Mouse (Mus musculus) small intestine, adult 2 months (tissue): ENCODE results near the gene Lypd5. TPM values are rescaled to one million over a fixed set of nuclear protein-coding genes. Genes with fewer than 3 reads are reported as not detected.
"Not testable (repeated sequence)": the region's sequence is repeated elsewhere in the genome, so short reads cannot be mapped to it uniquely, and the experiment has no call there.

ENCODE experiments used
- H3K27ac ChIP-seq: fragments of 200-500 bp; 2 replicates; pipeline ENCODE4 v1.5.1; 2012; ENCODE audit warnings: low read depth, low read length, control low read depth, inconsistent platforms; ENCODE audit not compliant: insufficient read depth
- H3K27me3 ChIP-seq: fragments of 200-500 bp; 2 replicates; pipeline ENCODE4 v1.6.1; 2012; ENCODE audit warnings: mild to moderate bottlenecking, moderate library complexity, low read length, inconsistent platforms; ENCODE audit not compliant: control insufficient read depth, insufficient read depth
- H3K36me3 ChIP-seq: fragments of 200-500 bp; 2 replicates; pipeline ENCODE4 v1.6.1; 2012; ENCODE audit warnings: mild to moderate bottlenecking, low read length, control low read depth, inconsistent platforms; ENCODE audit not compliant: control insufficient read depth, insufficient read depth
- H3K4me1 ChIP-seq: fragments of 200-500 bp; 2 replicates; pipeline ENCODE4 v1.6.1; 2012; ENCODE audit warnings: low read length, inconsistent platforms, mixed read lengths; ENCODE audit not compliant: control insufficient read depth, insufficient read depth, insufficient read length
- H3K4me3 ChIP-seq: fragments of 200-500 bp; 2 replicates; pipeline ENCODE4 v1.5.1; 2012; ENCODE audit warnings: low read depth, mild to moderate bottlenecking, control low read depth, inconsistent platforms, low read length, moderate library complexity
- CTCF ChIP-seq: fragments of 200-500 bp; IDR thresholded peaks from 2 replicates; pipeline ENCODE4 v1.5.1; 2012; ENCODE audit warnings: low read depth, mild to moderate bottlenecking, control low read depth, inconsistent platforms, low read length, moderate library complexity, mixed read lengths; ENCODE audit not compliant: insufficient replicate concordance, insufficient read length; ENCODE audit errors: extremely low read depth
- POLR2A ChIP-seq: fragments of 200-500 bp; IDR thresholded peaks from 2 replicates; pipeline ENCODE4 v1.6.1; 2012; ENCODE audit warnings: low read depth, mild to moderate bottlenecking, control low read depth, inconsistent platforms, low read length, moderate library complexity
- WGBS: fragments of 180-500 bp; shearing (Covaris S2); methylation state at CpG from one replicate; pipeline ENCODE4 v1.1.7; 2018; 5-methylcytosine and 5-hydroxymethylcytosine counted together
- polyA plus RNA-seq: library from polyadenylated mRNA; depleted of rRNA; stranded (reverse); fragments of >200 nt; gene quantifications from 2 replicates; pipeline ENCODE4 v1.2.3, GENCODE M21; 2012; rRNA removed

Lypd5 gene
- polyA plus RNA-seq, 1 experiment: 0.06 TPM

DNA sequence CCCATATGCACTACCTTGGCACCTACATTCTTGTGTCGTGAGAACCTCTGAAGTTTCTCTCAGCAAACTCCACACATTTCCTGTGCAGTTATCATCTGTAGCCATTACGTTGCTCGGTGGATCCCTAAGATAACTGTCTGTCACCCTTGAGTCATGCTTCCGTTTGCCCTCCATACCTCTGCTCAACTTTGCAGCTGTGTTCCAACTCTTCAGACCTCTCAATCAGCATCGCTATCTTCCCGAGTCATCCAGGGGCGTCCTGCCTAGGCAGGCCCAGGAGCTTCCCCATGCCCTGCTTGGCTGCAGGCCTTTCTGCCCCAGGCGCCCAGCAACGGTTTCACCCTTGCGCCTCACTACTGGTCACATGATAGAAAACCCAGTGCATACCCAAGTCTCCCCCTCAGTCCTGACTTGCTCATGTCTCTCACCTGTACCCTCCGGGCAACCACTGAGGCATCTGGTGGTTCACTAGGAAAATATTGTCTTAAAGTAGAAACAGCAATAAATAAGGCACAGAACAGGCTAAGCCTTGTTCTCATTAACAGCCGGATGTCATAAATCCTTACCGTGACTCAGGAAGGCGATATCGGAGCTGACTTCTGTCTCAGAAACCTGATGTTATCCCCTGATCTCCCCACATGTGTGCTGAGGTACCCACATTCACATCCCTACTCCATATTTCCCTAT is 45.6 kb downstream of the Lypd5 start:
- TF ChIP-seq CTCF (no peak), POLR2A (no peak)
- H3K36me3 ChIP-seq: no peaks in the 10 kb centered on the region
- H3K4me3 ChIP-seq: no peak overlapping the region
- H3K4me1 ChIP-seq: peaks cover 7% of the 10 kb centered on the region
- WGBS: 25% methylated on average over 15 of the region's 15 CpGs
- no peaks in the 10 kb centered on the region for H3K27me3 ChIP-seq
- H3K27ac ChIP-seq: no peak overlapping the region

DNA sequence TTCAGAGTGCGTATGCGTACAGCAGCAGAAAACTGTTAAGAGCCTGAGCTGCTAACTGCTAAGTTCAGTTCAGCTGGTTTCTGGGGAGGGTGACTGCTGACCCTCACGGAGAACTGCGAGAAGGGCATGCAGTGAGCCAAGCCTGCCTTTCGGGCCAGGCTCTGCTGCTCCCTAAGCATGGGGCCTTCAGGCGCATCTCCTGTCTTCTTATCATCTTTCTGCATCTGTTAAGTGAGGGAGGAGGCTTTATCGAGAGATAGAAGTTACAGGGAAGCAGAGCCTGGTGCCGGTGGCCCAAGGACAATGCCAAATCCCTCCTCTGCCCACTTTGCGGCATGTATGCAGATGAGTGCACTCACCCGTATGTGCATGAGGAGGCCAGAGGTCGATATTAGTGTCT is 47.8 kb downstream of the Lypd5 start:
- TF ChIP-seq POLR2A: no peak
- no peak for TF ChIP-seq CTCF
- Histone ChIP-seq H3K27ac (no peak overlapping the region), H3K4me3 (no peak overlapping the region), H3K4me1 (peaks cover 9% of the 10 kb centered on the region), H3K36me3 (no peaks in the 10 kb centered on the region), H3K27me3 (no peaks in the 10 kb centered on the region)
- WGBS: 70% methylated on average over 11 of the region's 11 CpGs

DNA sequence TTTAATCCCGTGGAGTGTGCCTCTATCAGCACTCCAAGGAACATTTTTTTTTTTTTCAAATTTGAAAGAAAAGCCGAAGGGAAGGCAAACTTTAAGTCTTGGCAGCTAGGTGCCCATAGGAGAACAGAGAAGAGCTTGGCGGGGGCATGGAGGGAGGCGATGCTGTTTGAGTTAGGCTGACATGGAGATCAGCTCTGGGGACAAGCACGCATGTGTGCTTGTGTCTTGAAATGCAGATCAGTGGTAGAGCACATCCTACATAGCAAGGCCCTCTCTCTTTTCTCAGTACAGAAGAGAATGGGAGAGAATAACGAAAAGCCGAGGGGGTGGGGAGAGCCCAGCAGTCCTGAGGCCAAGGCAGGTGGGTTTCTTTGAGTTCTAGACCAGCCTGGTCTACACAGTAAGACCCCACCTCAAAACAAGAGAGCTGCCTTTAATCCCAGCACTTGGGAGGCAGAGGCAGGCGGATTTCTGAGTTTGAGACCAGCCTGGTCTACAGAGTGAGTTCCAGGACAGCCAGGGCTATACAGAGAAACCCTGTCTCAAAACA is 49.4 kb downstream of the Lypd5 start:
- H3K27ac ChIP-seq: no peak overlapping the region
- H3K4me3 ChIP-seq: no peak overlapping the region
- TF ChIP-seq CTCF: no peak
- no peak for TF ChIP-seq POLR2A
- no peaks in the 10 kb centered on the region for H3K36me3 ChIP-seq
- H3K4me1 ChIP-seq: peaks cover 9% of the 10 kb centered on the region
- no peaks in the 10 kb centered on the region for H3K27me3 ChIP-seq
- 94% methylated on average over 8 of the region's 8 CpGs for WGBS

DNA sequence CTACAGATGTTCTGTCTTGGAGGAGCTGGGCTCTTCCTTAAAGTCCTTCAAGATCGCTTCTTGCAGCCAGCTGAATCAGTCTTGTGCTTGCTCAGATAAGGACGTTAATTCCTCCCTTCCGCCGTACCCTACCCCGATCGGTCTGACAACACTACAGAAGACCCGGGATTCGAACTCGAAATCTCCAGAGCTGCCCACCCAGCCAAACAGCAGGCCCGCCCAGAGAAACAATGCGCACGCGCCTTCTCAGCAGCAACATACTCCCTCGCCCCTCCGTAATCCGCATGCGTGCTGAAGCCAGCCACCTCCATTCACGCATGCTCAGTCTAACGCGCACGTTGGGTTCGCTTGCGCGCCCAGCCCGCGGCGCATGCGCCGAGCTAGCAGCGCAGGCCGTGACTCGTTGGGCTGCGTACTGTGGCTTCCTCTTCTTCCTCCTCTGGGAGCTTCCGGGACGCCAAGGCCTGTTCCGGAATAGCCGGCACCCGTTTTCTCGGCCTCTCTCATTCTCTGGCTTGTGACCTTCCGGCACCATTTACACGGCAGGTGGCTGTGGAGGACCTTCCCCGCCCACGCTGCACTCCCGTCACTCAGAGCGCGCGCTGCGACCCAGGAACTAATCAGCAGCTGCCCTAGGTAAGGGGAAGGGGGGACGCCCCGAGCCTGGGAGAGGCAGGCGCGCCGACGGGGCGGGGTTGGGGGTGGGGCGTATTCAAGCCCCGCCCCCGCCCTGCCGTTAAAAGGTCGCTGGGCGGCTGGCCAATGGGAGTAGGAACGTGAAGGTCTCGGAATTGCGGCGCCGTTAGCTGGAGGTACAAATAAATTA is 50.5 kb downstream of the Lypd5 start, which contains the start of gene Smg9:
Gene Smg9 (plus strand): TSS at position 364 of the 826 bp plus-strand sequence.
- peak; percentile 48; the same call in 1 of the 2 replicates for TF ChIP-seq POLR2A
- no peak for TF ChIP-seq CTCF
- Histone ChIP-seq H3K4me3 (peak within 1 kb of the TSS; percentile 70), H3K27me3 (no peaks in the 10 kb centered on the region), H3K36me3 (peaks cover 2% of the 10 kb centered on the region; the same call in 1 of the 2 replicates), H3K27ac (peak within 1 kb of the TSS; percentile 97), H3K4me1 (peaks cover 8% of the 10 kb centered on the region)
- 1% methylated on average over 66 of the region's 66 CpGs for WGBS

DNA sequence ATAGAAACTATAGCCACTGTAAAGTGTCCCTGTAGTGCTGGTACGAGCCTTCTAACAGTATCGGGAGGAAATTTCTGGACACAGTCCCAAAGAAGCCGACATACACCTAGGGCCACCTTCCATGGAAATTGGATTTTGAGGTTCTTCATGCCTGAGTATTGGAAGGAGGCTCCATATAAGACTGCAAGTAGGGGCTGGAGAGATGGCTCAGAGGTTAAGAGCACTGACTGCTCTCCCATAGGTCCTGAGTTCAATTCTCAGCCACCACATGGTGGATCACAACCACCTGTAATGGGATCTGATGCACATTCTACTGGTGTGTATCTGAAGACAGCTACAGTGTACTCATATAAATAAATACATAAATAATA is 51.1 kb downstream of the Lypd5 start:
- Histone ChIP-seq H3K27me3 (no peaks in the 10 kb centered on the region), H3K4me3 (peak overlapping the region; percentile 70), H3K4me1 (peaks cover 5% of the 10 kb centered on the region; the same call in 1 of the 2 replicates), H3K36me3 (peaks cover 5% of the 10 kb centered on the region; the same call in 1 of the 2 replicates), H3K27ac (peak overlapping the region; percentile 30; the same call in 1 of the 2 replicates)
- no peak for TF ChIP-seq POLR2A
- no peak for TF ChIP-seq CTCF
- 4% methylated on average over 3 of the region's 3 CpGs for WGBS

DNA sequence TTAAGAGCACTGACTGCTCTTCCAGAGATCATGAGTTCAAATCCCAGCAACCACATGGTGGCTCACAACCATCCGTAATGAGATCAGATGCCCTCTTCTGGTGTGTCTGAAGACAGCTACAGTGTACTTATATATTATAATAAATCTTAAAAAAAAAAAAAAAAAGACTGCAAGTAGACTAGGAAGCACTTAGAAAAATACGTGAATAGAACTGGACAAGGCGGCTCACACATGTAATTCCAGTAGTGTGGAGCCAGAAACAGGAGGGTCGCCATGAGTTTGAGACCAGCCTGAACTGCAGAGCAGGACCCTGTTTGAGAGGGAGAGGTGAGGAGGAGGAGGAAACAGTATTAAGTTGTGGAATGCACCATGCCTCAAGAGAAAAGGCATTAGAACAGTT is 51.5 kb downstream of the Lypd5 start:
- not testable (repeated sequence) for H3K27ac ChIP-seq, H3K4me3 ChIP-seq, H3K4me1 ChIP-seq, H3K36me3 ChIP-seq, H3K27me3 ChIP-seq
- WGBS: 82% methylated on average over 4 of the region's 4 CpGs

DNA sequence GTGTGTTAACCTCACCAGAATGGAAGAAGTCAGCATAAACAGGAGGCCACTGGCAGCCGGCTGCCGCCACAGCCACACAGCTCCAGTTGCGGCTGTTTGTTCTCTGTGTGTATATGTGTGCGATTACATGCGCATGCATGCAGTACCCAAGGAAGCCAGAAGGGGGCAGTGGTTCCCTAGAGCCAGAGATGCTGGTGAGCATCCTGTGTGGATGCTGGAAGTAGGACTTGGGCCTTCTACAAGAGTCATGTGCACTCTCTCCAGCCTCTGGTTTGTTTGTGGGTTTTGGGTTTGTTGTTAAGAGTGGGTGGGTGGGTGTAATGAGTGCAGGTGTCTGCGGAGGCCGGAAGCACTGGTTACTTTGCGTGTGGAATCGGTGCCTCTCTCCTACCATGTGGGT is 53.9 kb downstream of the Lypd5 start:
- H3K4me3 ChIP-seq: no peak overlapping the region
- H3K4me1 ChIP-seq: peaks cover 8% of the 10 kb centered on the region; the same call in 1 of the 2 replicates
- no peak overlapping the region for H3K27ac ChIP-seq
- WGBS: 98% methylated on average over 9 of the region's 9 CpGs
- TF ChIP-seq CTCF (peak; percentile 47; the same call in 1 of the 2 replicates), POLR2A (no peak)
- peaks cover 18% of the 10 kb centered on the region for H3K36me3 ChIP-seq
- no peaks in the 10 kb centered on the region for H3K27me3 ChIP-seq

Other genes with a start within 250 kb of the Lypd5 start
- gene Zfp112, start 236.9 kb upstream of the Lypd5 start, polyA plus RNA-seq: 0.36 and 0.60 TPM in 2 replicates
- 3.2 and 3.3 TPM in 2 replicates for gene Zfp235, start 215.0 kb upstream of the Lypd5 start, polyA plus RNA-seq
- gene Zfp114, start 174.1 kb upstream of the Lypd5 start, polyA plus RNA-seq: 0.03 and 0.08 TPM in 2 replicates
- gene Zfp111, start 137.8 kb upstream of the Lypd5 start, polyA plus RNA-seq: 0.28 and 0.70 TPM in 2 replicates
- 0.33 and 0.56 TPM in 2 replicates for gene Zfp109, start 111.6 kb upstream of the Lypd5 start, polyA plus RNA-seq
- gene Zfp108, start 94.4 kb upstream of the Lypd5 start, polyA plus RNA-seq: 0.13 and 0.18 TPM in 2 replicates
- 0.37 and 0.55 TPM in 2 replicates for gene Zfp93, start 78.8 kb upstream of the Lypd5 start, polyA plus RNA-seq
- 1.1 and 1.5 TPM in 2 replicates for gene Zfp61, start 48.0 kb upstream of the Lypd5 start, polyA plus RNA-seq
- 0.84 and 1.5 TPM in 2 replicates for gene Zfp94, start 32.5 kb upstream of the Lypd5 start, polyA plus RNA-seq
- gene Tescl, start 15.3 kb upstream of the Lypd5 start, polyA plus RNA-seq: 0.15 TPM in 1 of 2 replicates, not detected in the other
- 61.9 and 95.5 TPM in 2 replicates for gene Kcnn4, start 21.1 kb downstream of the Lypd5 start, polyA plus RNA-seq
- gene Smg9, start 50.4 kb downstream of the Lypd5 start, polyA plus RNA-seq: 29.9 and 54.2 TPM in 2 replicates
- 0.05 and 0.37 TPM in 2 replicates for gene Irgc1, start 103.1 kb downstream of the Lypd5 start, polyA plus RNA-seq
- gene Plaur, start 113.3 kb downstream of the Lypd5 start, polyA plus RNA-seq: 9.9 and 15.8 TPM in 2 replicates
- 2.9 and 4.7 TPM in 2 replicates for gene Cadm4, start 132.8 kb downstream of the Lypd5 start, polyA plus RNA-seq
- gene Zfp428, start 157.8 kb downstream of the Lypd5 start, polyA plus RNA-seq: 6.4 and 15.7 TPM in 2 replicates
- gene AC161166.1, start 163.3 kb downstream of the Lypd5 start, polyA plus RNA-seq: not detected in 2 replicates
- 8.5 and 12.3 TPM in 2 replicates for gene Irgq, start 181.5 kb downstream of the Lypd5 start, polyA plus RNA-seq
- gene Pinlyp, start 196.9 kb downstream of the Lypd5 start, polyA plus RNA-seq: 0.13 TPM in 1 of 2 replicates, not detected in the other
- gene Xrcc1, start 197.1 kb downstream of the Lypd5 start, polyA plus RNA-seq: 12.3 and 24.7 TPM in 2 replicates
- 44.2 and 47.3 TPM in 2 replicates for gene Ethe1, start 238.3 kb downstream of the Lypd5 start, polyA plus RNA-seq
- 0.62 and 0.79 TPM in 2 replicates for gene Zfp575, start 238.4 kb downstream of the Lypd5 start, polyA plus RNA-seq